11 mouse cellular contexts compared by ENCODE assay signal in the genomic region with DNA sequence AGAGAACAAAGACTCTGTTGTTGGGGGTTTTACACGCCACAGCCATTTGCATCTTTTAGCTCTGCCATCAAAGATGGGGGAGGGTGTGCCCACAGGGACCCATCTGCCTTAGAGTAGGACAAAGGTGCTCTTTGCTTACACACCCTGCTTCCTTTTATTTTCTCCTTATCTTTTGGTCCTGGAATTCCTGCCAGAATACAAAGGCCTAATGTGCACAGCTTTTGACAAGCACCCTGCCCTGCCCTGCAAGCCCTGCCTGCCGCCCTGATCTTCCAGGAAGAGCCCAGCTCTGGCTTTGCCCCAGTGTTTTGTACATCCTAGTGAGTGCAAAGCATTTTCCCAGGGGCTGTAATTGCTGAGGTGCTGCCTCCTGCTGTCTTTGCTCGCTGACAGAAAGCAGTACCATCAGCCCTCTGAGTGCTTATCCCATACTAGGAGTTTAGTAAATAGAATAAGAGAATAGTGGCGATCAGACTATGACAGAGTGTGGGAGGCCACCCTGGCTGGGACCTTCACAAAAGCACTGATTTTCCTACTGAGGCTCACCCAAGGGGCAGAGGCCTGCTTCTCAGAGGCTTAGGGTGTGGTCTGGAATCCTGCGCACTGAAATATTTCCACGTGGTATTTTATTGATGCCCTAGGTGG. TPM values are rescaled to one million over a fixed set of nuclear protein-coding genes. Genes with fewer than 3 reads are reported as not detected.
DNase-seq lines count a peak whose midpoint lies in the region; ATAC-seq lines count a peak whose summit lies in the region.
"Had no signal": no experiment of that assay in that cellular context is flagged by ENCODE, and none has a peak within 500 bp of the region (broad histone marks: within the 10 kb centered on the region; RNA-seq: fewer than 3 reads in every experiment).

No protein-coding gene starts in this region.

- peak; percentile 78 for ATAC-seq in embryonic facial prominence, embryonic 11.5 days (replicated peaks; ENCODE audit: insufficient number of reproducible peaks, low FRiP score, low TSS enrichment, low read depth)
- peak; percentile 89 for ATAC-seq in intestine, embryonic 16.5 days
- ATAC-seq in stomach, embryonic 14.5 days (ENCODE audit: insufficient number of reproducible peaks, insufficient read depth, low FRiP score, low read depth) = peak; percentile 53; the same call in 1 of the 2 replicates
- ATAC-seq: Patski had no signal

- WGBS in embryonic facial prominence, embryonic 11.5 days = 11% methylated on average over 6 of the region's 6 CpGs
- whole genome bisulfite sequencing in intestine, embryonic 16.5 days = 13% methylated on average over 6 of the region's 6 CpGs
- 16% methylated on average over 6 of the region's 6 CpGs for WGBS in stomach, embryonic 14.5 days

- peak; percentile 40 to 46 for DNase-seq in layer of hippocampus, postnatal 14 days (ENCODE audit: low spot score in 2 of 2)
- no peak for DNase-seq in layer of hippocampus, adult 8-10 months (ENCODE audit: low spot score in 2 of 2)
- DNase-seq in embryonic facial prominence, embryonic 11.5 days (ENCODE audit: low spot score) = peak; percentile 26
- DNase-seq in thymus, postnatal 0 days (ENCODE audit: low spot score) = no peak
- DNase-seq in adrenal gland, adult (ENCODE audit: inconsistent age in 2 of 2, low spot score in 1 of 2) = no peak
- DNase-seq in lung, adult 18-20 months = no peak
- DNase-seq: right cerebral cortex, postnatal 14 days had no signal

- H3K27ac ChIP-seq in embryonic facial prominence, embryonic 11.5 days (replicated peaks; ENCODE audit: low read depth, low read length) = no peak overlapping the region
- 0 out of 2 replicates have a peak overlapping the region, but pooled peaks have one; percentile 14 for H3K27ac ChIP-seq in intestine, embryonic 16.5 days (ENCODE audit: low read length)
- H3K27ac ChIP-seq in stomach, embryonic 14.5 days (ENCODE audit: low read length) = no peak overlapping the region
- H3K27ac ChIP-seq: lung, embryonic 15.5 days had no signal

- no peaks in the 10 kb centered on the region for H3K4me1 ChIP-seq in embryonic facial prominence, embryonic 11.5 days (ENCODE audit: control insufficient read depth, insufficient read depth, low read length)
- H3K4me1 ChIP-seq in intestine, embryonic 16.5 days (ENCODE audit: control insufficient read depth, insufficient read depth, low read length) = peaks cover 9% of the 10 kb centered on the region; the same call in 1 of the 2 replicates
- H3K4me1 ChIP-seq in stomach, embryonic 14.5 days (ENCODE audit: control insufficient read depth, insufficient read depth, low read length) = peaks cover 4% of the 10 kb centered on the region; the same call in 1 of the 2 replicates

- H3K4me3 ChIP-seq in embryonic facial prominence, embryonic 11.5 days (ENCODE audit: low read depth, low read length) = no peak overlapping the region
- no peak overlapping the region for H3K4me3 ChIP-seq in intestine, embryonic 16.5 days (ENCODE audit: low read length)
- H3K4me3 ChIP-seq in stomach, embryonic 14.5 days (ENCODE audit: low read depth, low read length) = no peak overlapping the region
- H3K4me3 ChIP-seq: lung, embryonic 15.5 days had no signal

- no peaks in the 10 kb centered on the region for H3K9me3 ChIP-seq in embryonic facial prominence, embryonic 11.5 days (replicated peaks; ENCODE audit: control insufficient read depth, low read length)
- no peaks in the 10 kb centered on the region for H3K9me3 ChIP-seq in intestine, embryonic 16.5 days (ENCODE audit: control insufficient read depth, low read length)
- no peaks in the 10 kb centered on the region for H3K9me3 ChIP-seq in stomach, embryonic 14.5 days (ENCODE audit: control insufficient read depth, low read depth, low read length)
- H3K9me3 ChIP-seq: lung, embryonic 15.5 days had no signal

- H3K27me3 ChIP-seq in embryonic facial prominence, embryonic 11.5 days (ENCODE audit: control insufficient read depth, insufficient read depth, low read length) = no peaks in the 10 kb centered on the region
- no peaks in the 10 kb centered on the region for H3K27me3 ChIP-seq in intestine, embryonic 16.5 days (replicated peaks; ENCODE audit: control insufficient read depth, insufficient read depth, low read length)
- H3K27me3 ChIP-seq in stomach, embryonic 14.5 days (ENCODE audit: control insufficient read depth, insufficient read depth, low read length) = no peaks in the 10 kb centered on the region
- H3K27me3 ChIP-seq: lung, embryonic 15.5 days; Patski had no signal

- H3K4me2 ChIP-seq in embryonic facial prominence, embryonic 11.5 days (ENCODE audit: low read depth, low read length) = no peak overlapping the region
- no peak overlapping the region for H3K4me2 ChIP-seq in intestine, embryonic 16.5 days (ENCODE audit: low read depth, low read length)
- H3K4me2 ChIP-seq in stomach, embryonic 14.5 days (replicated peaks; ENCODE audit: low read depth, low read length) = no peak overlapping the region
- H3K4me2 ChIP-seq: lung, embryonic 15.5 days had no signal

- H3K9ac ChIP-seq in embryonic facial prominence, embryonic 11.5 days (replicated peaks; ENCODE audit: low read length) = 0 out of 2 replicates have a peak overlapping the region, but pooled peaks have one; percentile 7
- H3K9ac ChIP-seq in intestine, embryonic 16.5 days (ENCODE audit: low read depth, low read length) = no peak overlapping the region
- no peak overlapping the region for H3K9ac ChIP-seq in stomach, embryonic 14.5 days (replicated peaks; ENCODE audit: low read depth, low read length)
- H3K9ac ChIP-seq: lung, embryonic 15.5 days had no signal

- H3K36me3 ChIP-seq in embryonic facial prominence, embryonic 11.5 days (replicated peaks; ENCODE audit: control insufficient read depth, insufficient read depth, low read depth, low read length) = no peaks in the 10 kb centered on the region
- no peaks in the 10 kb centered on the region for H3K36me3 ChIP-seq in intestine, embryonic 16.5 days (ENCODE audit: control insufficient read depth, insufficient read depth, low read length)
- no peaks in the 10 kb centered on the region for H3K36me3 ChIP-seq in stomach, embryonic 14.5 days (ENCODE audit: control insufficient read depth, insufficient read depth, low read length)
- H3K36me3 ChIP-seq: lung, embryonic 15.5 days had no signal

RNA-seq across cellular contexts. Expression of a gene that starts 44.7 kb away (rescaled TPM):
- total RNA-seq in layer of hippocampus, postnatal 14 days (2021) = 1 to 10 TPM; 1.5 to 1.6 TPM
- 1 to 10 TPM; 1.1 to 2.0 (median 1.3) TPM for total RNA-seq in layer of hippocampus, adult 8-10 months (2022)
- polyA plus RNA-seq in embryonic facial prominence, embryonic 11.5 days (2014; fragmentation: Nextera tagmentation; extraction: Ambion mirVana) = 0.07 TPM in 1 of 2 replicates, not detected in the other
- polyA plus RNA-seq in intestine, embryonic 16.5 days (2015; fragmentation: Nextera tagmentation; extraction: Ambion mirVana) = not detected in 2 replicates
- polyA plus RNA-seq in stomach, embryonic 14.5 days (2014; fragmentation: Nextera tagmentation; extraction: Ambion mirVana) = 0.09 and 0.36 TPM in 2 replicates
- 0.05 TPM in 1 of 2 replicates, not detected in the other for polyA plus RNA-seq in thymus, postnatal 0 days (2015; fragmentation: Nextera tagmentation; extraction: Ambion mirVana)
- polyA plus RNA-seq: Patski had no signal

Comparison
In these comparisons a context has a peak if more than half of its experiments do, and no peak if none do; other contexts are left out.
1. DNase-seq: peak in layer of hippocampus, postnatal 14 days (2 of 2) and embryonic facial prominence, embryonic 11.5 days (single experiment); none in layer of hippocampus, adult 8-10 months (0 of 2), thymus, postnatal 0 days (single experiment), adrenal gland, adult (0 of 2) and lung, adult 18-20 months (0 of 2).
2. Peak in every context shown above with its lines, with median percentiles within 50 percentile points of each other: ATAC-seq.